Mouse (Mus musculus) c-Kit-positive CD71-negative TER-119-negative erythroid progenitor cells, embryonic 14.5 days (primary cell): ENCODE measurements around the gene Fyb.

Experiments
- DNase-seq: peaks from one replicate; pipeline ENCODE4 v3.0.0-alpha.2; 2013; ENCODE audit warnings: low read depth

The Fyb gene

GRCm38 (mm10) chr15:6598626-6599025, 76.0 kb downstream of the Fyb start:
- DNase-seq = no peak

GRCm38 (mm10) chr15:6600314-6600713, 77.7 kb downstream of the Fyb start:
- DNase-seq = no peak

- no peak for DNase-seq
Observed at GRCm38 (mm10) chr15:6601330-6601729, 78.7 kb downstream of the Fyb start.

GRCm38 (mm10) chr15:6602003-6602402, 79.3 kb downstream of the Fyb start:
- no peak for DNase-seq

- DNase-seq = no peak
Observed at GRCm38 (mm10) chr15:6610703-6611102, 88.0 kb downstream of the Fyb start.

- DNase-seq = no peak
Observed at GRCm38 (mm10) chr15:6612835-6613234, 90.2 kb downstream of the Fyb start.

- DNase-seq = no peak
Observed at GRCm38 (mm10) chr15:6616382-6617149, 93.9 kb downstream of the Fyb start.

- DNase-seq = no peak
Observed at GRCm38 (mm10) chr15:6619558-6620316, 97.1 kb downstream of the Fyb start.

- peak; percentile 83 for DNase-seq
Observed at GRCm38 (mm10) chr15:6622512-6622911, 99.9 kb downstream of the Fyb start.

- no peak for DNase-seq
Observed at GRCm38 (mm10) chr15:6623529-6624228, 101.0 kb downstream of the Fyb start.

- DNase-seq = no peak
Observed at GRCm38 (mm10) chr15:6624365-6625182, 101.9 kb downstream of the Fyb start.

GRCm38 (mm10) chr15:6625607-6626033, 103.0 kb downstream of the Fyb start:
- peak; percentile 71 for DNase-seq

GRCm38 (mm10) chr15:6626123-6626522, 103.5 kb downstream of the Fyb start:
- DNase-seq = no peak

GRCm38 (mm10) chr15:6628431-6629077, 105.9 kb downstream of the Fyb start:
- DNase-seq = no peak

- DNase-seq = no peak
Observed at GRCm38 (mm10) chr15:6629174-6629573, 106.5 kb downstream of the Fyb start.

GRCm38 (mm10) chr15:6635405-6635804, 112.8 kb downstream of the Fyb start:
- DNase-seq = no peak

- DNase-seq = no peak
Observed at GRCm38 (mm10) chr15:6642223-6642622, 119.6 kb downstream of the Fyb start.

- DNase-seq = no peak
Observed at GRCm38 (mm10) chr15:6645498-6645897, 122.8 kb downstream of the Fyb start.

- no peak for DNase-seq
Observed at GRCm38 (mm10) chr15:6647066-6647465, 124.4 kb downstream of the Fyb start.

- no peak for DNase-seq
Observed at GRCm38 (mm10) chr15:6648757-6649403, 126.2 kb downstream of the Fyb start.

GRCm38 (mm10) chr15:6653046-6653445, 130.4 kb downstream of the Fyb start:
- DNase-seq = no peak
